Mouse (Mus musculus) forebrain, embryonic 11.5 days (tissue): ENCODE data around the gene C1qc. TPM values are rescaled to one million over a fixed set of nuclear protein-coding genes. Genes with fewer than 3 reads are reported as not detected.

ENCODE experiments used
- ATAC-seq: fragments of 200-750 bp; cut with Nextera tagmentation; replicated peaks from 2 replicates; pipeline ENCODE4 v1.8.0; 2017; ENCODE audit warnings: moderate TSS enrichment; ENCODE audit not compliant: low FRiP score
- DNase-seq: peaks from one replicate; pipeline ENCODE4 v3.0.0-alpha.2; 2017; ENCODE audit warnings: low spot score
- H3K27ac ChIP-seq: fragments of 300-500 bp; sonication (generic); 2 replicates; pipeline ENCODE4 v1.5.1; 2014; ENCODE audit warnings: low read depth, low read length
- H3K27me3 ChIP-seq: fragments of 300-500 bp; sonication (generic); 2 replicates; pipeline ENCODE4 v1.6.1; 2014; ENCODE audit warnings: mild to moderate bottlenecking, low read length, mixed read lengths; ENCODE audit not compliant: control insufficient read depth, insufficient read depth
- H3K36me3 ChIP-seq: fragments of 300-500 bp; sonication (generic); 2 replicates; pipeline ENCODE4 v1.6.1; 2014; ENCODE audit warnings: mild to moderate bottlenecking, low read length, moderate library complexity, mixed read lengths; ENCODE audit not compliant: control insufficient read depth, insufficient read depth
- H3K4me1 ChIP-seq: fragments of 300-500 bp; sonication (generic); replicated peaks from 2 replicates; pipeline ENCODE4 v1.6.1; 2014; ENCODE audit warnings: low read length, mixed read lengths; ENCODE audit not compliant: control insufficient read depth, insufficient read depth
- H3K4me2 ChIP-seq: fragments of 300-500 bp; sonication (generic); 2 replicates; pipeline ENCODE4 v1.6.1; 2014; ENCODE audit warnings: low read depth, mild to moderate bottlenecking, low read length, moderate library complexity, mixed read lengths; ENCODE audit not compliant: severe bottlenecking
- H3K4me3 ChIP-seq: fragments of 300-500 bp; sonication (generic); 2 replicates; pipeline ENCODE4 v1.5.1; 2014; ENCODE audit warnings: low read depth, low read length
- H3K9ac ChIP-seq: fragments of 300-500 bp; sonication (generic); 2 replicates; pipeline ENCODE4 v1.6.1; 2014; ENCODE audit warnings: low read length
- H3K9me3 ChIP-seq: fragments of 300-500 bp; sonication (generic); 2 replicates; pipeline ENCODE4 v1.6.1; 2016; ENCODE audit warnings: low read length, mixed read lengths; ENCODE audit not compliant: control insufficient read depth
- WGBS: fragments of 180-500 bp; shearing (Covaris S2); extraction: QIAGEN DNeasy Blood & Tissue Kit; methylation state at CpG from one replicate; pipeline ENCODE4 v1.1.7; 2014; 5-methylcytosine and 5-hydroxymethylcytosine counted together
- polyA plus RNA-seq: library from polyadenylated mRNA; unstranded; fragments of >200 nt; fragmentation: Nextera tagmentation; extraction: Ambion mirVana; gene quantifications from 2 replicates; pipeline ENCODE4 v1.2.1, GENCODE M21; 2014

The C1qc gene
- polyA plus RNA-seq, 1 experiment from 2014 or later = 10.0 TPM

DNA sequence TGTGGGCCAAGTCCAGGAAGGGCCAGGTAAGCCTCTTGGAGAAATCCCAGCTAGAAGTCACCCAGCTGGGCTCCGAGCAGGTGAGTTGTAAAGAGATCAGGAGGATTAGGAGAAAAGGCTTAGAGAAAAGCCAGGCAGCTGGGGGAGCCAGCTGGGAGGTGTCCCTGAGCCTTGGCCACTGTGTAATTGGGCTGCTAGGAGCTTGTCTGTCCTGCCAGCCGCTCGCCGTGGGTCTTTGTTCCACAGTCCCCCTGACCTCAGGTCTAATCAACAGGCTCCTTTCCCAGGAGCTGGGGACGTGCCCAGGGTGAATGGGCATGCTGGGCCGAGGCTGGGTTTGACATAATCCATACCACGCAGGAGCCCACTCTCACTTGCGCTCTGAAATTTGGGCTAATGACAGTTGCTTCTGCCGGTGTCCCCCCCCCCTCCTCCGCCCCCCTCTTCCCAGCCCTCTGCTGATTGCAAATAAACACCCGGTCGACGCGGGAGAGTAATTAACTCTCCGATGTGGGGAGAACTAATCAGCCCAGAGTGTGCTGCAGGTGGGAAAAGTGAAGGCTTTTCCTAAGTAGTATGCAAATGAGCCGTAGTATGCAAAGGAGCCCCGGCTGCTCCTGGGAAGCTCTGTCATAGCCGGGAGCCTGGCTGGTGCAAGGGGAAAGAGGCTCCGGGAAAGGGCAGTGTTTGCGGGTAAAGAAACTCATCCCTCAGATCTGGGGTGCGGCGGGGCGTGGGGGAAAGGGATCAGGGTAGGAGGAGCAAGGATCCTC is 12.1 kb upstream of the C1qc start:
- H3K4me2 ChIP-seq = peak overlapping the region; percentile 41
- WGBS = 1% methylated on average over 23 of the region's 23 CpGs
- DNase-seq = peak; percentile 78
- H3K9me3 ChIP-seq = no peaks in the 10 kb centered on the region
- H3K9ac ChIP-seq = no peak overlapping the region
- H3K27ac ChIP-seq = no peak overlapping the region
- H3K36me3 ChIP-seq = no peaks in the 10 kb centered on the region
- H3K4me3 ChIP-seq = peak overlapping the region; percentile 9; the same call in 1 of the 2 replicates
- peak; percentile 85 for ATAC-seq
- peaks cover 9% of the 10 kb centered on the region for H3K27me3 ChIP-seq
- H3K4me1 ChIP-seq = peaks cover 10% of the 10 kb centered on the region; the same call in 1 of the 2 replicates

DNA sequence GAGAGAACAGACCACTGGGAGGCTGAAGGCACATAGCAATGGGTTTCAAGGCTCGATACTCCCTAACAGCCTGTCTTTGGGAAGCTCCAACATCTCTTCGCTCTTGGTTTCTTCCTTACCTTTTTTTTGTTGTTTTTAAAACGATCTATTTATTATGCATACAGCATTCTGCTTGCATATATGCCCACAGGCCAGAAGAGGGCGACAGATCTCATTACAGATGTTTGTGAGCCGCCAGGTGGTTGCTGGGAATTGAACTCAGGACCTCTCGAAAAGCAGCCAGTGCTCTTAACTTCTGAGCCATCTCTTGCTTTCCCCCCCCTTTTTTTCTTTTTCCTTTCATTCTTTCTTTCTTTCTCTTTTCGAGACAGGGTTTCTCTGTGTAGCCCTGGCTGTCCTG is 6.3 kb upstream of the C1qc start:
- no peak overlapping the region for H3K9ac ChIP-seq
- no peak for DNase-seq
- H3K27ac ChIP-seq = no peak overlapping the region
- no peaks in the 10 kb centered on the region for H3K36me3 ChIP-seq
- H3K27me3 ChIP-seq = peaks cover 12% of the 10 kb centered on the region
- H3K9me3 ChIP-seq = no peaks in the 10 kb centered on the region
- no peak overlapping the region for H3K4me2 ChIP-seq
- 63% methylated on average over 7 of the region's 7 CpGs for WGBS
- H3K4me1 ChIP-seq = peaks cover 5% of the 10 kb centered on the region; the same call in 1 of the 2 replicates
- no peak overlapping the region for H3K4me3 ChIP-seq
- no peak for ATAC-seq

DNA sequence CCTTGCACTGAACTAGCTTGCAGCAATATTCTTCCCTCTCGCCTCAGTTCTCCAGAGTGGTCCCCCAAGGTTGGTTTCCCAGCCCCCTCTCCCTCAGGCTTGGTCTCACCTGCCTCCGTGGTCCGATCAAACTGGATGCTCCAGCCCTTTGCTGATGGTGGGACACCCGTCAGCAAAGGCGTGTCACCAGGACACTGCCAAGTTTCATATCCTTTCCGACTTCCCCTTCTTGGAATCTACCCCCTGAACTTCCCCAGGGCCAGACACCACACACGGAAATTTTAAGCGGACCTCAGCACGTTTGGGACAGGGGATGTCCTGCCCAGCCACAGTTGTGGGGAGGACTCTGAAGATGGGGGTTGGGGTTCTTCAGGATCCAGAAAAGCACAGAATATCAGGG is 5.8 kb upstream of the C1qc start, which contains the start of gene C1qa:
C1qa (minus strand) TSS at position 167 of the 400 bp plus-strand sequence.
- DNase-seq (no peak), ATAC-seq (no peak)
- no peaks in the 10 kb centered on the region for H3K9me3 ChIP-seq
- no peaks in the 10 kb centered on the region for H3K36me3 ChIP-seq
- no peak within 1 kb of the TSS for H3K27ac ChIP-seq
- H3K27me3 ChIP-seq = peaks cover 12% of the 10 kb centered on the region
- no peak within 1 kb of the TSS for H3K4me2 ChIP-seq
- no peak within 1 kb of the TSS for H3K9ac ChIP-seq
- 79% methylated on average over 9 of the region's 9 CpGs for WGBS
- no peak within 1 kb of the TSS for H3K4me3 ChIP-seq
- peaks cover 5% of the 10 kb centered on the region; the same call in 1 of the 2 replicates for H3K4me1 ChIP-seq

DNA sequence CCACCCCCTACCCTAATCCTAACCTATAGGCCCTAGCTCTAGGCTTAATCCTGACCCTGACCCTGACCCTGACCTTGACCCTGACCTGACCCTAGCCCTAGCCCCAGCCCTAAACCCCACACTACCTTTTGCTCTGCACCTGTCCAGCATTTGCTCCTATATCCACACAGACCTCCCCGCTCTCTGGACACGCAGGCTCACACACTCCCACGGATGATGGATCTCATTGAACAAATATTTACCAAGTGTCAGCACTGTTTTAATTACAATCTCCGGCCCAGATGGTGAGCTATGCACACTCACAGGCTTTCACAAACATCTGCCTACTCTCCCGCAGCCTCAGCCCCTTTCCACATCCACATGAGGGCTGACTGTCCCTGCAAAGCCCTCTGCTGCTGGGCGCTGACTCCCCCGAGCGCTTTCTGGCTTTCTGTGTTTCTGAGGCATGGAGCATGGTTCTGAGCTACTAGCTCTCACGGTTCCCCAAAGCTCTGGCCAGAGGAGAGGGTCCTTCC is 5.3 kb upstream of the C1qc start:
- H3K36me3 ChIP-seq = no peaks in the 10 kb centered on the region
- peaks cover 12% of the 10 kb centered on the region for H3K27me3 ChIP-seq
- no peak overlapping the region for H3K27ac ChIP-seq
- WGBS = 74% methylated on average over 9 of the region's 9 CpGs
- H3K4me3 ChIP-seq = no peak overlapping the region
- DNase-seq (no peak), ATAC-seq (no peak)
- H3K4me2 ChIP-seq = no peak overlapping the region
- H3K9ac ChIP-seq = no peak overlapping the region
- peaks cover 5% of the 10 kb centered on the region; the same call in 1 of the 2 replicates for H3K4me1 ChIP-seq
- H3K9me3 ChIP-seq = no peaks in the 10 kb centered on the region

DNA sequence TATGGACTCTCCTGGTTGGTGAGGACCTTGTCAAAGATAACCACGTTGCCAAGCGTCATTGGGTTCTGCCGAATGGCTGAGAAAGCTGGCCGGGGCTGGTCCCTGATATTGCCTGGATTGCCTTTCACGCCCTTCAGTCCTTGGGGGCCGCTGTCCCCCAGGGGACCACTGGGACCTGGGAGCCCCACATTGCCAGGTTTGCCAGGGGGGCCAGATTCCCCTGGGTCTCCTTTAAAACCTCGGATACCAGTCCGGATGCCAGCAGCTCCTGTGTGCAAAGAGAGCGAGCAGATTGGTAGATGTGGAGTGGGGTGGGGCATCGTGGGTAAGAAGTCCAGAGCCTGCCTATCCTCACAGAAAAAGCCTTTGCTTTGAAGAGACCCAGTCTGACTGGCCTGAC is 3.6 kb upstream of the C1qc start:
- Histone ChIP-seq H3K9me3 (no peaks in the 10 kb centered on the region), H3K4me3 (no peak overlapping the region), H3K4me1 (peaks cover 5% of the 10 kb centered on the region; the same call in 1 of the 2 replicates), H3K4me2 (0 out of 2 replicates have a peak overlapping the region, but pooled peaks have one; percentile 32), H3K9ac (no peak overlapping the region), H3K27me3 (peaks cover 12% of the 10 kb centered on the region), H3K36me3 (no peaks in the 10 kb centered on the region), H3K27ac (no peak overlapping the region)
- no peak for ATAC-seq
- WGBS = 38% methylated on average over 10 of the region's 10 CpGs
- no peak for DNase-seq

DNA sequence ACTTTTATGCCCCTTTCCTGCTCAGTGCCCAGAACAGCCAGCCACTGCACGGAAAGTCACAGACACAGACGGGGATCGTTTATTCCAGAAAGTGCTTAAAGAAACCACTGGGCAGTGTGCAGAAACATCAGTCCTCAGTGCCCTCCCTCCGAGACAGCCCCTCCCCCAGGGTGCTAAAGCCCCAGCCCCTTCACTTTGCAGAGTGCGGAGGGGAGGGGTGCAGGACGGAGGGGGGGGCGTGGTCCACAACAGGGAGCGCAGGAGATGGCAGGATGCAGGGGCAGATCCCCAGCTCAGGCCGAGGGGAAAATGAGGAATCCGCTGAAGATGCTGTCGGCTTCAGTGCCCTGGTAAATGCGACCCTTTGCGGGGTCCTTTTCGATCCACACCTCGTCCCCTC is 3.0 kb upstream of the C1qc start:
- Histone ChIP-seq H3K27ac (no peak overlapping the region), H3K9ac (no peak overlapping the region; the same call in 1 of the 2 replicates), H3K9me3 (no peaks in the 10 kb centered on the region), H3K4me2 (peak overlapping the region; percentile 32), H3K27me3 (peaks cover 12% of the 10 kb centered on the region), H3K4me1 (peaks cover 5% of the 10 kb centered on the region; the same call in 1 of the 2 replicates), H3K4me3 (no peak overlapping the region), H3K36me3 (no peaks in the 10 kb centered on the region)
- 4% methylated on average over 15 of the region's 15 CpGs for WGBS
- DNase-seq (no peak), ATAC-seq (no peak)

DNA sequence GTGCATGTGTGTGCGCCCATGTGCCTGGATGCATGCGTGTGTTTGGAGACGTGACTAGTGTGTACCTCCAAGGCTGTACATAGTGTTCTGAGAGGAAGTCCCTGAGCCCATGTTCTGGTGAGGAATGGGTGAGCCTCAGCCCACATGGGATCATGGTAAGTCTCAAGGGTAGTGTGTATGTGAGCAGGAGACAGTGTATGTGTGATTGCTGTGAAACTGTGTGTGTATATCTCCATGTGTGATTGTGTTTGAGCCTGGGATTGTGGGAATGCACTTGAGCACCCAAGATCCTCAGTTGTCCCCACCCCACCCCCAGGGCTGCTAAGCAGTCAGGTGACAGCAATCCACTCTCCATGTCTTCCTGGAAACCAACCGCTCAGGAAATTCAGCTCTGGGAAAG is 2.0 kb upstream of the C1qc start:
- H3K4me3 ChIP-seq = no peak overlapping the region
- no peak overlapping the region for H3K9ac ChIP-seq
- H3K9me3 ChIP-seq = no peaks in the 10 kb centered on the region
- H3K36me3 ChIP-seq = no peaks in the 10 kb centered on the region
- no peak overlapping the region for H3K27ac ChIP-seq
- WGBS = 65% methylated on average over 4 of the region's 4 CpGs
- ATAC-seq = no peak
- H3K4me2 ChIP-seq = no peak overlapping the region
- H3K4me1 ChIP-seq = peaks cover 5% of the 10 kb centered on the region; the same call in 1 of the 2 replicates
- DNase-seq = no peak
- peaks cover 12% of the 10 kb centered on the region for H3K27me3 ChIP-seq

DNA sequence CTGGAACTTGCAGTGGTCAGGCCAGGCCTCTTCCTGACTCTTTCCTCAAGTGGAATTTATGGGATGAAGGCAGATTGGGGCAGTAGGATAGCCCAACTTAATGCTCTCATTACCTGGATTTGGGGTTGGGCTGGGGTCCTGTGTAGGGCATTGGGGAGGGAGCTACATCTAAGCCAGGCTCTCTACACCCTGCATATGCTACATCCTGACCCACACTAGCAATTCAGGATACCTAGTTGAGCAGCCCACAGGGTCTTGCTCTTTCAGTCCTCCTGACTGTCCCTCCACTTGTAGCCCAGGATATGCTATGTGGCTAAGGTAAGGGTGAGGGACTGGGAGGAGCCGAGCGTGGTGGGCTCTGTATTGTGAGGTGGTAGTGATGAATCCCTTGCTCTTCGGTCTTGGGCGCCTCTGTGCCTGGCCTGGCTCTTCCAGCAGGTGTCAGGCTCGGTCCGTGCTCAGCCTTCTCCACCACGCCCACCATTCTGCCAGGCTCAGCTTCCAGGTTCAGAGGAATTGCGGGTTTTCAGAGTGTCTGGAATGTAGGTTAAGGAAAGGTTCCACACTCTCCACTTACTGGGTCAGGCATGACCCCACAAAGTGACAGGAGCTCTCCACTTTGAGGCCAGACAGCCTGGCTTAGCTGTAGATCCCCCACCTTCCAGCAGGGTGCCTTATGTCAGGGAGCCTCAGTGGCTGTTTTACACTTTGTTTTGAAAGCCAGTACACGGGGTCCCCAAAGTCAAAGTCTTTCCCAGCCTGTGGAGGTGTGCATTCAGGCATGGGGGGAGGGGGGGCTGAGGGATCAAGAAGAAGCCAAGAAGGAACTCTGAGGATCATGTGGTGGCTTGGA is 1.1 kb upstream of the C1qc start:
- H3K27me3 ChIP-seq = peaks cover 12% of the 10 kb centered on the region
- no peak overlapping the region for H3K4me2 ChIP-seq
- no peaks in the 10 kb centered on the region for H3K9me3 ChIP-seq
- H3K4me3 ChIP-seq = no peak overlapping the region
- H3K27ac ChIP-seq = no peak overlapping the region
- ATAC-seq (no peak), DNase-seq (peak; percentile 81)
- no peak overlapping the region for H3K9ac ChIP-seq
- no peaks in the 10 kb centered on the region for H3K36me3 ChIP-seq
- 5% methylated on average over 9 of the region's 9 CpGs for WGBS
- H3K4me1 ChIP-seq = peaks cover 5% of the 10 kb centered on the region; the same call in 1 of the 2 replicates
